Mouse (Mus musculus) small intestine, adult 2 months (tissue): ENCODE data around the gene Magea1.
"Not testable (repeated sequence)": the region's sequence is repeated elsewhere in the genome, so short reads cannot be mapped to it uniquely, and the experiment has no call there.

Experiments
- CTCF ChIP-seq: fragments of 200-500 bp; IDR thresholded peaks from 2 replicates; pipeline ENCODE4 v1.5.1; 2012; ENCODE audit warnings: low read depth, mild to moderate bottlenecking, control low read depth, inconsistent platforms, low read length, moderate library complexity, mixed read lengths; ENCODE audit not compliant: insufficient replicate concordance, insufficient read length; ENCODE audit errors: extremely low read depth
- POLR2A ChIP-seq: fragments of 200-500 bp; IDR thresholded peaks from 2 replicates; pipeline ENCODE4 v1.6.1; 2012; ENCODE audit warnings: low read depth, mild to moderate bottlenecking, control low read depth, inconsistent platforms, low read length, moderate library complexity

DNA sequence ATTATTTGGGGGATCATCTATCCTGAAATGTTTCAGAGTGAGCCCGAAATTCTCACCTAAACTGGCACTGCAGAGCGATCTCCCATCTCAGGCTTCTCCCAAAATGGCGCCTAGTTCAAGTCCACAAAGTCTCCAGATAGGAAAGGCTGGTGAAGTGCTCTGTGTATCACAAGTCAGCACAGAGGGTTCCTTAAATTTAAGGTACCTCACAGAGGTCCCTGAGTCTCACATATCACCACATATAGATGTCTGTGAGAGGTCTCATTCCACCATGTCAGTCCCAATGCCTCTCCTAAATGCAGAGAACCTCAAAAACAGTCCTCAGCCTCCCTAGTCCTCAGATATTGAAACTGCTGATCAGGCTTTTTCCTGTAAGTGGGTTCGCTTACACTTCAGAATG, 4.0 kb upstream of the Magea1 start, which contains the start of gene Magea2:
- not testable (repeated sequence) for TF ChIP-seq CTCF, POLR2A
